Mouse (Mus musculus) bone marrow macrophage, adult 2 months (primary cell): ENCODE measurements around the gene Zfp456. TPM values are rescaled to one million over a fixed set of nuclear protein-coding genes. Genes with fewer than 3 reads are reported as not detected.
"Not testable (repeated sequence)": the region's sequence is repeated elsewhere in the genome, so short reads cannot be mapped to it uniquely, and the experiment has no call there.

ENCODE experiments used
- H3K27ac ChIP-seq: 2 replicates; pipeline ENCODE4 v1.5.1; 2012; ENCODE audit warnings: low read depth, low read length; ENCODE audit not compliant: insufficient read depth
- H3K4me1 ChIP-seq: 2 replicates; pipeline ENCODE4 v1.6.1; 2012; ENCODE audit warnings: low read length; ENCODE audit not compliant: control insufficient read depth, insufficient read depth
- H3K4me3 ChIP-seq: 2 replicates; pipeline ENCODE4 v1.5.1; 2012; ENCODE audit warnings: mild to moderate bottlenecking, low read length, moderate library complexity; ENCODE audit not compliant: insufficient read depth
- CTCF ChIP-seq: IDR thresholded peaks from 2 replicates; pipeline ENCODE4 v1.5.1; 2012; ENCODE audit warnings: low read depth, mild to moderate bottlenecking, low read length, moderate library complexity
- POLR2A ChIP-seq: IDR thresholded peaks from 2 replicates; pipeline ENCODE4 v1.6.1; 2012; ENCODE audit warnings: mild to moderate bottlenecking, low read depth, low read length, borderline replicate concordance
- polyA plus RNA-seq: library from polyadenylated mRNA; stranded (reverse); fragments of >200 nt; gene quantifications from 2 replicates; pipeline ENCODE4 v1.2.4, GENCODE M21; 2012; ENCODE audit not compliant: missing spikeins, insufficient read depth, insufficient read length

Gene Zfp456
- 4.5 and 7.1 TPM in 2 replicates for polyA plus RNA-seq

DNA sequence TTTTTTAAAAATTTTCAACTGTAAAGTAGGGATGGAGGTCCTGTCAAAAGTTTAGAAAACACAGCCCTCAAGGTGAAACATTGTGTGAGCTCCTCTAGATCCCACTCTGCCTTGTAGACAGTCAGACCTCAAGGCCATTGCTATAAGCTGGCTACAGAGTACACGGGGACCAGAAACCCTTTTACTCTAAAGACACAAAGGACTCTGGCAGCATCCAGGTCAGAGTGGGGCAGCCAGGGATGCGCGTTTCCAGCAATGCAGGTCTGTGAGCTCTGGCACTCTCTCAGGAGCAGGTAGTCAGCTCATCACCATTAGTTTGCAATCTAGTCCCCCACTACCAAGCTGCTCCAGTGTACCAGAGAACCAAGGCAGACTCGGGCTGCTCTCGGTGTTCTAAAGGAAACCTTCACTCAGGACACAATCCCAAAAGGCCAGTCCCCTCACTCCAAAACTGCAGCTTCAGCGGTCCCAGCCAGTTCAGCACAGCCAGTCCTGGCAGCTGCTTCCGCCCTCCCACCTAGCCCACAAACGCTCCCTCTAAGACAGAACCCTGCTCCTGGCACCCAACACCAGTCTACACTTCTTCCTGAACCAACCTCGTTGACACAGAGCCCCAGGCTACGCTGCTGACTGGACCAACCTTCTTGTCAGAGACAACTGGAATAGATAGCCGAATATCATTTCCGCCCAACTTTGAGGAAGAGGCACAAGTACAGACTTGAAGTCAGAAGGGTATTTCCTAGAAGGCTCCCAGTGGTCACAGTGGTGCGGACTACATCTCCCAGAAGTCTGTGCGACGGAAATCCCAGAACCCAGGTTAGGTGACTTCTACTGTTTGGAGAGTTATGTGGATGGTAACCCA, at the start of gene Zfp456, which contains the start of gene Gm28041:
Gene Zfp456, minus strand, starts transcription at position 761 of the 862 bp plus-strand sequence.
Gene Gm28041, minus strand, starts transcription at position 684 of the 862 bp plus-strand sequence.
- Histone ChIP-seq H3K27ac (peak within 1 kb of the TSS; percentile 48), H3K4me3 (peak within 1 kb of the TSS; percentile 75)
- H3K4me1 ChIP-seq, result not testable (repeated sequence)

DNA sequence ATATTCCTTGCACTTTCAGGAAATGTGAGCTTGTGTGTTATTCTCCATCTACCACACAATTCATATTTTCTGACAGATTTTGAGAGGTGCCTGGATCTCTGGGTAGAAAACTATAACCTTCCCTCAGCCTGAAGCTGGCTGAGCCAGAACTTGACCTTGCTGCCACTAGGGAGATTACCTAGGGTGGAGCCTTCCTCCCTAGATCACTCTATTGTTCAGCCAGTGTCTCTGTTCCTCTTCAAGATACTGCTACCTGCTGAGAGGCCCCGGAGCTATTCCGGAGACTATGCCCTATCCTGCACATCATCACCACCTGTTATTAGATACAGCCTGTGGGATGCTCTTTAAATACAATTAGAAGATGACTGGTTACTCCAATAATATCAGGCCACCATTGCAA, 46.9 kb upstream of the Zfp456 start:
- not testable (repeated sequence) for H3K4me1 ChIP-seq, H3K27ac ChIP-seq, H3K4me3 ChIP-seq

- Histone ChIP-seq H3K4me1 (peaks cover 6% of the 10 kb centered on the region), H3K27ac (no peak within 1 kb of the TSS), H3K4me3 (peak within 1 kb of the TSS; percentile 52)
- TF ChIP-seq POLR2A (no peak), CTCF (no peak)
Measured at GRCm38 (mm10) chr13:67421207-67421857, 45.7 kb upstream of the Zfp456 start, which contains the start of gene Zfp459. Zfp459 (minus strand) TSS chr13:67421418.

DNA sequence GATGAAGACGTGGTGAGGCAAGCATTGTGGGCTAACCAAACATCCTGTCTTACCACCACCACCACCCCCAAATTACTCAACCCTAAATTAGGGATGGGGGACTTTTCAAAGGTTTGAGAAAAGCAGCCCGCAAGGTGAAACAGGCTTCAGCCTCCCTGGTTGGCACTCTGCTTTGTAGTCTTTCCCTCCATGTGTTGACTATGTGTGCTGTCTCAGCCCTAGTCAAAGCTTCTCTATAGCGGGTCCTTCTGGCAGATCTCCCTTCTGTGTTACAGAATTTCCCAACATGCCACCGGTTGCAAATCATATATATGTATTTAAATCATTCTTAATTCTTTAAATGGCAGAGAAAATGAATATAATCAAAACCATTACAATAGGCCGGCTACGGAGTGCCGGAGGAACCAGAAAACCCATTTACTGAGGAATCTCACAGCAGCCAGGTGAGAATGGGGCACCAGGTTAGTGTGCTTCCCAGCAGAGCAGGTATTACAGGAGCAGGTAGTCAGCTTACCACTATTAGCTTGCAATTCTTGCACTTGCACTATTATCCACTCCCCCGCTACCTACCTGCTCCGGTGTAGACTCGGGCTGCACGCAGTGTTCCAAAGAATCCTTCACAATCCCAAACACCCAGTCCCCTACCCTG, 45.1 kb upstream of the Zfp456 start:
- peaks cover 6% of the 10 kb centered on the region for H3K4me1 ChIP-seq
- TF ChIP-seq CTCF (no peak), POLR2A (no peak)
- peak overlapping the region; percentile 52 for H3K4me3 ChIP-seq
- no peak overlapping the region for H3K27ac ChIP-seq

- TF ChIP-seq CTCF, result no peak
- no peak for TF ChIP-seq POLR2A
- Histone ChIP-seq H3K27ac (no peak overlapping the region), H3K4me1 (peaks cover 2% of the 10 kb centered on the region; the same call in 1 of the 2 replicates), H3K4me3 (no peak overlapping the region)
Measured at GRCm38 (mm10) chr13:67416811-67417210, 41.2 kb upstream of the Zfp456 start.

GRCm38 (mm10) chr13:67415759-67416158, 40.1 kb upstream of the Zfp456 start:
- TF ChIP-seq CTCF (no peak), POLR2A (no peak)
- H3K4me1 ChIP-seq, result no peaks in the 10 kb centered on the region
- no peak overlapping the region for H3K4me3 ChIP-seq
- H3K27ac ChIP-seq, result no peak overlapping the region

GRCm38 (mm10) chr13:67413634-67414033, 38.0 kb upstream of the Zfp456 start:
- not testable (repeated sequence) for H3K27ac ChIP-seq, H3K4me1 ChIP-seq, H3K4me3 ChIP-seq

- H3K27ac ChIP-seq, result peak within 1 kb of the TSS; percentile 73
Measured at GRCm38 (mm10) chr13:67399183-67399903, 23.7 kb upstream of the Zfp456 start, which contains the start of gene Zfp429. Zfp429 (minus strand) TSS chr13:67399819.

DNA sequence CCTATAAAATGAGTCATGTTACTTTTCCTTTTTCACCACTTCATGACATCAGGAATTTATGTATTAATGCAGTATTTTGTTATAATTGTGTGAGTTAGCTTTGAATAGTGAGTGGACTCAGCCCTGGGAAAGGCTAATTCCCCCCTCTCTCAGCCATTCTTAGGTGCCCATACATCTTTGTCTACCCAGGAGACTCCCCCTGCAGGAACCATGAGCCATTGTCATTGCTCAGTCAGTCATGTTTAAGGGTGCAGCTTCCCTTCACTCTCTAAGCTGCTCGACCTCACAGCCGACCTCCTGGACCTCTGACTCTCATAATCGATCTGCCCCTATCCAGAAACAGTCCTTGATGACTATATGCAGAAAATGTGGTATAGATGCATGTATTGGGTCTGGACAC, 645 bp upstream of the Zfp456 start:
- not testable (repeated sequence) for H3K4me3 ChIP-seq, H3K27ac ChIP-seq, H3K4me1 ChIP-seq

More at GRCm38 (mm10) chr13:67399183-67399903, 23.7 kb upstream of the Zfp456 start, which contains the start of gene Zfp429:
- not testable (repeated sequence) for H3K4me1 ChIP-seq
- peak within 1 kb of the TSS; percentile 86 for H3K4me3 ChIP-seq
